Mouse (Mus musculus) limb, embryonic 14.5 days (tissue): Measurements from ENCODE around the gene Zic2. TPM values are rescaled to one million over a fixed set of nuclear protein-coding genes. Genes with fewer than 3 reads are reported as not detected.

Experiments used
- ATAC-seq: fragments of 200-750 bp; cut with Nextera tagmentation; 2 replicates; pipeline ENCODE4 v1.8.0; 2017; ENCODE audit warnings: low read depth, moderate number of reproducible peaks, moderate TSS enrichment; ENCODE audit not compliant: low FRiP score
- DNase-seq: peaks from one replicate; pipeline ENCODE4 v3.0.0-alpha.2; 2015; ENCODE audit warnings: low spot score
- H3K27ac ChIP-seq: fragments of 300-500 bp; sonication (generic); replicated peaks from 2 replicates; pipeline ENCODE4 v1.5.1; 2014; ENCODE audit warnings: low read depth, mild to moderate bottlenecking, low read length, moderate library complexity, mixed read lengths
- H3K27me3 ChIP-seq: fragments of 300-500 bp; sonication (generic); 2 replicates; pipeline ENCODE4 v1.6.1; 2014; ENCODE audit warnings: low read length, mixed read lengths; ENCODE audit not compliant: control insufficient read depth, insufficient read depth
- H3K36me3 ChIP-seq: fragments of 300-500 bp; sonication (generic); 2 replicates; pipeline ENCODE4 v1.6.1; 2014; ENCODE audit warnings: mild to moderate bottlenecking, low read length, moderate library complexity, mixed read lengths; ENCODE audit not compliant: control insufficient read depth, insufficient read depth
- H3K4me1 ChIP-seq: fragments of 300-500 bp; sonication (generic); 2 replicates; pipeline ENCODE4 v1.6.1; 2014; ENCODE audit warnings: antibody characterized with exemption, low read length, mixed read lengths; ENCODE audit not compliant: control insufficient read depth, insufficient read depth
- H3K4me2 ChIP-seq: fragments of 300-500 bp; sonication (generic); replicated peaks from 2 replicates; pipeline ENCODE4 v1.6.1; 2014; ENCODE audit warnings: low read depth, mild to moderate bottlenecking, low read length, moderate library complexity; ENCODE audit not compliant: severe bottlenecking
- H3K4me3 ChIP-seq: fragments of 300-500 bp; sonication (generic); replicated peaks from 2 replicates; pipeline ENCODE4 v1.5.1; 2014; ENCODE audit warnings: low read length
- H3K9ac ChIP-seq: fragments of 300-500 bp; sonication (generic); 2 replicates; pipeline ENCODE4 v1.6.1; 2014; ENCODE audit warnings: mild to moderate bottlenecking, low read depth, low read length, moderate library complexity; ENCODE audit not compliant: severe bottlenecking
- H3K9me3 ChIP-seq: fragments of 300-500 bp; sonication (generic); 2 replicates; pipeline ENCODE4 v1.6.1; 2016; ENCODE audit warnings: low read length; ENCODE audit not compliant: control insufficient read depth
- POLR2A ChIP-seq: fragments of 200-500 bp; IDR thresholded peaks from 2 replicates; pipeline ENCODE4 v1.8.0; 2012; ENCODE audit warnings: inconsistent platforms, mild to moderate bottlenecking, moderate library complexity, borderline replicate concordance; ENCODE audit not compliant: insufficient read depth, insufficient read length; ENCODE audit errors: extremely low read depth
- WGBS: fragments of 180-500 bp; shearing (Covaris S2); extraction: QIAGEN DNeasy Blood & Tissue Kit; methylation state at CpG from one replicate; pipeline ENCODE4 v1.1.7; 2014; 5-methylcytosine and 5-hydroxymethylcytosine counted together
- polyA plus RNA-seq, 2 experiments: library from polyadenylated mRNA; depleted of rRNA in 1 of 2; stranded (reverse) in 1 of 2; unstranded in 1 of 2; fragments of >200 nt; fragmentation: Nextera tagmentation in 1 of 2; extraction: Ambion mirVana in 1 of 2; gene quantifications; 2 replicates each; pipeline versions ENCODE4 v1.2.1 to v1.2.3; 2012 to 2014

Zic2 gene
- polyA plus RNA-seq, 2 experiments = 0.80 to 4.0 TPM

- Histone ChIP-seq H3K9ac (no peak overlapping the region), H3K36me3 (no peaks in the 10 kb centered on the region), H3K9me3 (no peaks in the 10 kb centered on the region), H3K27ac (no peak overlapping the region), H3K4me2 (no peak overlapping the region), H3K4me3 (no peak overlapping the region), H3K4me1 (no peaks in the 10 kb centered on the region), H3K27me3 (no peaks in the 10 kb centered on the region)
- ATAC-seq = no peak
- no peak for TF ChIP-seq POLR2A
- 81% methylated on average over 10 of the region's 10 CpGs for WGBS
- no peak for DNase-seq
Observed at GRCm38 (mm10) chr14:122434039-122434438, 41.2 kb upstream of the Zic2 start.

- no peaks in the 10 kb centered on the region for H3K36me3 ChIP-seq
- ATAC-seq (no peak), DNase-seq (no peak)
- no peaks in the 10 kb centered on the region for H3K27me3 ChIP-seq
- no peaks in the 10 kb centered on the region for H3K9me3 ChIP-seq
- no peak overlapping the region for H3K9ac ChIP-seq
- no peaks in the 10 kb centered on the region for H3K4me1 ChIP-seq
- no peak for TF ChIP-seq POLR2A
- no peak overlapping the region for H3K27ac ChIP-seq
- H3K4me2 ChIP-seq = no peak overlapping the region
- 63% methylated on average over 10 of the region's 10 CpGs for WGBS
- H3K4me3 ChIP-seq = no peak overlapping the region
Observed at GRCm38 (mm10) chr14:122436850-122437249, 38.4 kb upstream of the Zic2 start.

GRCm38 (mm10) chr14:122449601-122450495 is 25.4 kb upstream of the Zic2 start:
- Histone ChIP-seq H3K36me3 (no peaks in the 10 kb centered on the region), H3K4me3 (peak overlapping the region; percentile 35), H3K27me3 (peaks cover 82% of the 10 kb centered on the region), H3K9ac (peak overlapping the region; percentile 26; the same call in 1 of the 2 replicates), H3K9me3 (no peaks in the 10 kb centered on the region), H3K4me1 (peaks cover 15% of the 10 kb centered on the region), H3K27ac (no peak overlapping the region), H3K4me2 (peak overlapping the region; percentile 62)
- DNase-seq (no peak), ATAC-seq (no peak; the same call in 1 of the 2 replicates)
- 6% methylated on average over 29 of the region's 29 CpGs for WGBS
- TF ChIP-seq POLR2A = no peak

- Histone ChIP-seq H3K4me1 (peaks cover 15% of the 10 kb centered on the region), H3K27me3 (peaks cover 89% of the 10 kb centered on the region), H3K9ac (peak within 1 kb of the TSS; percentile 26), H3K4me2 (peak within 1 kb of the TSS; percentile 62), H3K4me3 (peak within 1 kb of the TSS; percentile 35), H3K36me3 (no peaks in the 10 kb centered on the region), H3K9me3 (no peaks in the 10 kb centered on the region), H3K27ac (no peak within 1 kb of the TSS)
- no peak for TF ChIP-seq POLR2A
- WGBS = 1% methylated on average over 55 of the region's 59 CpGs
- no peak for DNase-seq
- no peak for ATAC-seq
Observed at GRCm38 (mm10) chr14:122450496-122451382, 24.5 kb upstream of the Zic2 start, which contains the start of gene Gm5089. Gene Gm5089, minus strand, starts transcription at chr14:122451115.

- no peak overlapping the region for H3K4me3 ChIP-seq
- 59% methylated on average over 5 of the region's 5 CpGs for WGBS
- ATAC-seq = no peak
Observed at GRCm38 (mm10) chr14:122451551-122452145, 23.6 kb upstream of the Zic2 start.

More at GRCm38 (mm10) chr14:122451551-122452145, 23.6 kb upstream of the Zic2 start:
- peak overlapping the region; percentile 62 for H3K4me2 ChIP-seq
- no peak overlapping the region for H3K27ac ChIP-seq
- no peaks in the 10 kb centered on the region for H3K9me3 ChIP-seq
- no peak for TF ChIP-seq POLR2A
- no peak overlapping the region for H3K9ac ChIP-seq
- H3K36me3 ChIP-seq = no peaks in the 10 kb centered on the region
- peaks cover 15% of the 10 kb centered on the region for H3K4me1 ChIP-seq
- no peak for DNase-seq
- peaks cover 80% of the 10 kb centered on the region for H3K27me3 ChIP-seq
